Mouse (Mus musculus): ENCODE results near the gene Acsl3. TPM values are rescaled to one million over a fixed set of nuclear protein-coding genes. Genes with fewer than 3 reads are reported as not detected.

The Acsl3 gene
- total RNA-seq, 2 experiments from 2014 or later, result 2.9 to 11.0 TPM

DNA sequence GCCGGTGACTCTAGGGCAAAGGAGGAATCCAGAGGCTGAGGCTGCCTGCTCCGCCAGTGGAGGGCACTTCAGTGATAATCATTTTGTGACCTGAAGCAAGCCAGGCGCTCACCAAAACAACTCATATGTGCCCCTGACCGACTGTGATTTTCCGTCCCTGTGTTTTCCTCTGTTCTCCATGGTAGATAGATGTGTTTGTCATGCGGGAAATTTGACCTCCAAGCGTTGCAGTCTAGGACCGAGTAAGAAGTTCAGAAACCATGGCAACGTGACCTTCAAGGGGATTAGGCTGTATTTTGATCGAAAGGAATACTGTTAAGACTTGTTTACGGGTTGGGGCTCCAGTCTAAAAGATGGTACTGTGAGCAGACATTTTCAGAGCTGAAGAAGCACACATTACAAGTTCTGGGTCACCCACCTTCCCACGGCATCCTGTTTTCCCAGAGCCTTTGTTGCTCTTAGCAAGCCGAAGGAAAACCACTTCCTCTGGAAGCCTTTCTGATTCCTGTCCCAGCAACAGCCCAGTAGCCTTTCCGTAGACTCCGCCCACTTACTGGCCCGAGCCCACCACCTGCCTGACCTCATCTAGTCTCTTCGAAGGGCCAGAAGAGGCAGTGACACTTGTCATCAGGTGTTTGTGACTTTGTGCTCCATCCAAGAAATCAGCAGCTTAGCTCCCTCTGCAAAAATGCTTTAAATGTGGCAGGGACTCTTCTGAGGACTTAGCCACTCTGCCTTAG is 76.8 kb downstream of the Acsl3 start:
- ATAC-seq (replicated peaks; ENCODE audit: low FRiP score, poor library complexity, severe bottlenecking), result no peak

DNA sequence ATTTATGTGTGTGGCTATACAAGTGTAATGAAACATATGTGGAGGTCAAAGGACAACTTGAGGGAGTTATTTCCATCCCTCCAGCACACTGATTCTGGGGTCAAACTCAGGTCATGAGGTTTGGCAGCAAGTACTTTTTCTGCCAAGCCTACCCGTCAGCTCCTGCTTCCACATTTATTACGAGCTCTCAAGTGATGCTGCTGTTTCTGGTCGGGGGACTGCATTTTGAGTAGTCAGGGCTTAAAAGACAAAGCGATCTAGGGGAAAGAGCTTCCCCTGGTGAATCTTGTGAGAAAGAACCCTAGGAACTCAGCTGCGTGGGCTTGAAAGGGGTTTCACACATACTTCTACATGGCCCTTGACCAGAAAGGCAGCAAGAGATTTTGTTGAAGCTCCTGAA is 80.0 kb downstream of the Acsl3 start:
- no peak for ATAC-seq (replicated peaks; ENCODE audit: low FRiP score, poor library complexity, severe bottlenecking)

DNA sequence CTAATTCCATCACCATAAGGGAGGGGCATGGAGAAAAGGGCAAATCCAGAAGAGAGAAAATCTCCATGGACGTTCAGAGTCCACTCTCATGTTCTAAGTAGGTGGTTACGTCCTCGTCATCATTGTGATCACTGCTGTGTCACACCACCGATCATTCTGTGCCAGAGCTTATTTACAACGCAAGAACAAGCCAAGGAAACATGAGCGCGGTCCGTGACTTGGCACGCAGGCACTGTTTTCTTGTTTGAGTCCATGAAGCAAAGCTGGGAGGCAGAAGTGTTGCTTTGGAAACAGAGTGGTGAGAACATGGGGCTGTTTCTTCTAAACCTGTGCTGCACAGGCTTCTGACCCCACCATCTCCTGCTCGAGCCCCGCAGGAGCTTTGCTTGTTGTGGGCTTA is 83.1 kb downstream of the Acsl3 start:
- ATAC-seq (replicated peaks; ENCODE audit: low FRiP score, poor library complexity, severe bottlenecking), result no peak

DNA sequence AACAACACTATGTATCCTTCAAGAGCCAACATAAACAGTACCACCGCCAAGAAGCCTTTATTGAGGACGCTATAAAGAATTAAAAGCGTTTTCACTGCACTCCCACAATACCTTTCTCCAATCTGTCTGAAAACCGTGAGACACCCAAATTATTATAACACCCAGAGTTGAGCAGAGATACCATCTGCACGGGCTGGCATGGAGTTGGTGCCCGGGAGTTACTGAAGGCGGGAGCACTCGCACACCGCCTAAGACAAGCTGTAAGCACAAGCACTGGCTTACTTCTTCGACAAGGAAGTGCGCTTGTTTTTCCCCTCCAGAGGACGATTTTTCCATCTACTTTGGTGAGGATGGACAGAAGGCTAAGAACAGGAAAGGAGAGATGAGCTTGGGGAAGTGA is 84.6 kb downstream of the Acsl3 start:
- no peak for ATAC-seq (replicated peaks; ENCODE audit: low FRiP score, poor library complexity, severe bottlenecking)

DNA sequence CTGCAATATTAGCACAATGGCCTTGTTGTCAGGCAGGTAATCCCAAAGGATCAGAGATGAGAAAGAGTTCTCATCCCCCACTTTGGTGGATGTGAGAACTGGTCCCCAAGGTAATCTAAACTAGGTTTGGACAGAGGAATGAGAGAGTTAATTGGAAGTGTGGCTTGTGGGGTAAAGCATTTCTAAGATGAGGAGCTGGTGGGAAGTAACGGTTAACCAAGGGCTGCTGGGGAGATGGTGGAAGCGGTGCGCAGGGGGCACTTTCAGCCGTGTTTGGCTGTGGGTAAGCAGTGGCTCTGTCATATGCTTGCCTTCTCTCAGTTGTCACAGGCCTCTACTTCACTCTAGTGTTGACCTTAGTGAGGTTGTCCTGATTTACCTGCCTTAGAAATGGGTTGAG is 85.7 kb downstream of the Acsl3 start:
- no peak for ATAC-seq (replicated peaks; ENCODE audit: low FRiP score, poor library complexity, severe bottlenecking)

DNA sequence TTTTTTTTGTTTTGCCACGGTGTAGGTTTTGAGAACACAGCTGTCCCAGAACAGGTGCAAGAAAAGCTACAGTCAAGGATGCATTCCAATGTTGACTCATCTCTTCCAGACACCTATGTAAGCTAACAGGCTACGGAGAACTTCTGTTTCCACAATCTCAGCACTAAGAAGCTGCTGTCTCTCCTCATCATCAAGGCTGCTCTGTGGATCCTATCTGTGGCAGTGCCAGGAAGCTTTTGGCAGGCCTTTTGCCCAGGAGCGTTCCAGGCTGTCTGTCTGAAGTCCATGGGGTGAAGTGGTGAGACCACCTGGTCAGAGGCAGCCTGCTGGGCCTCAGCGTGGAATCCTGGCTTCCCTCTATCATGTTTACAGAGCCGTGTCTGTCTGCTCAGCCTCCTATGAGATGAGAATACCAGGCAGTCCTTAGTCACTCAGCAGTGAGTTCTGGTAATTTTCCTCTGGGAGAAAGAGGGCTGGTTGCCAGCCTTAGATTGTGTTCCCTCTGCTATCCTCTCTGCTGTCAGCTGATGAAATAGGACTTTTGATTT is 87.7 kb downstream of the Acsl3 start:
- ATAC-seq (replicated peaks; ENCODE audit: low FRiP score, poor library complexity, severe bottlenecking), result no peak

Other genes starting within 250 kb of the Acsl3 start
- gene Farsb, start 168.9 kb upstream of the Acsl3 start, total RNA-seq (2015; ENCODE audit: low replicate concordance), result 20.1 and 28.8 TPM in 2 replicates
- 14.1 and 16.3 TPM in 2 replicates for gene Farsb, start 168.9 kb upstream of the Acsl3 start, total RNA-seq (2017; ENCODE audit: low replicate concordance)
- not detected in 2 replicates for gene Mogat1, start 146.8 kb upstream of the Acsl3 start, total RNA-seq (2015; ENCODE audit: low replicate concordance)
- not detected in 2 replicates for gene Mogat1, start 146.8 kb upstream of the Acsl3 start, total RNA-seq (2017; ENCODE audit: low replicate concordance)
- gene BC035947, start 145.7 kb upstream of the Acsl3 start, total RNA-seq (2015; ENCODE audit: low replicate concordance), result not detected in 2 replicates
- gene BC035947, start 145.7 kb upstream of the Acsl3 start, total RNA-seq (2017; ENCODE audit: low replicate concordance), result not detected in 2 replicates
- 0.77 and 1.5 TPM in 2 replicates for gene Utp14b, start 213 bp downstream of the Acsl3 start, total RNA-seq (2015; ENCODE audit: low replicate concordance)
- 1.1 and 1.5 TPM in 2 replicates for gene Utp14b, start 213 bp downstream of the Acsl3 start, total RNA-seq (2017; ENCODE audit: low replicate concordance)
- gene Kcne4, start 158.9 kb downstream of the Acsl3 start, total RNA-seq (2015; ENCODE audit: low replicate concordance), result not detected in 2 replicates
- gene Kcne4, start 158.9 kb downstream of the Acsl3 start, total RNA-seq (2017; ENCODE audit: low replicate concordance), result not detected in 2 replicates